Mouse (Mus musculus) thymus, adult 2 months (tissue): ENCODE results near the gene Tshz2. TPM values are rescaled to one million over a fixed set of nuclear protein-coding genes. Genes with fewer than 3 reads are reported as not detected.
A peak's percentile ranks its signal among the peaks of the same experiment; 100 is the strongest.
"Not testable (repeated sequence)": the region's sequence is repeated elsewhere in the genome, so short reads cannot be mapped to it uniquely, and the experiment has no call there.

Experiments used
- DNase-seq: peaks from one replicate; pipeline ENCODE4 v3.0.0; 2021
- H3K27ac ChIP-seq: fragments of 200-500 bp; 2 replicates; pipeline ENCODE4 v1.5.1; 2012; ENCODE audit warnings: low read length, control low read depth; ENCODE audit not compliant: control insufficient read depth, insufficient read depth
- H3K27me3 ChIP-seq: fragments of 200-500 bp; 2 replicates; pipeline ENCODE4 v1.6.1; 2012; ENCODE audit warnings: mild to moderate bottlenecking, low read length, moderate library complexity, mixed read lengths; ENCODE audit not compliant: control insufficient read depth, insufficient read depth
- H3K36me3 ChIP-seq: fragments of 200-500 bp; 2 replicates; pipeline ENCODE4 v1.6.1; 2012; ENCODE audit warnings: mild to moderate bottlenecking, low read length, moderate library complexity; ENCODE audit not compliant: control insufficient read depth, insufficient read depth
- H3K4me1 ChIP-seq: fragments of 200-500 bp; replicated peaks from 2 replicates; pipeline ENCODE4 v1.6.1; 2012; ENCODE audit warnings: low read length; ENCODE audit not compliant: control insufficient read depth, insufficient read depth
- H3K4me3 ChIP-seq: fragments of 200-500 bp; 2 replicates; pipeline ENCODE4 v1.5.1; 2012; ENCODE audit warnings: mild to moderate bottlenecking, low read length, control low read depth, moderate library complexity; ENCODE audit not compliant: control insufficient read depth, insufficient read depth
- CTCF ChIP-seq: fragments of 200-500 bp; IDR thresholded peaks from 2 replicates; pipeline ENCODE4 v1.5.1; 2012; ENCODE audit warnings: mild to moderate bottlenecking, control low read depth, low read length, moderate library complexity, borderline replicate concordance; ENCODE audit not compliant: control insufficient read depth, poor library complexity, insufficient read depth; ENCODE audit errors: extremely low read depth
- POLR2A ChIP-seq: fragments of 200-500 bp; IDR thresholded peaks from 2 replicates; pipeline ENCODE4 v1.6.1; 2012; ENCODE audit warnings: mild to moderate bottlenecking, low read length, control low read depth, moderate library complexity; ENCODE audit not compliant: control insufficient read depth, poor library complexity, insufficient read depth; ENCODE audit errors: extremely low read depth
- WGBS: fragments of 180-500 bp; shearing (Covaris S2); methylation state at CpG from one replicate; pipeline ENCODE4 v1.1.7; 2018; 5-methylcytosine and 5-hydroxymethylcytosine counted together
- polyA plus RNA-seq: library from polyadenylated mRNA; depleted of rRNA; stranded (reverse); fragments of >200 nt; gene quantifications from 2 replicates; pipeline ENCODE4 v1.2.3, GENCODE M21; 2012; rRNA removed

Tshz2 gene
- 2.3 and 2.5 TPM in 2 replicates for polyA plus RNA-seq

- Histone ChIP-seq H3K36me3 (no peaks in the 10 kb centered on the region), H3K4me1 (peaks cover 14% of the 10 kb centered on the region), H3K27me3 (no peaks in the 10 kb centered on the region; the same call in 1 of the 2 replicates), H3K27ac (no peak within 1 kb of the TSS), H3K4me3 (peak within 1 kb of the TSS; percentile 38)
- DNase-seq = no peak
- 4% methylated on average over 22 of the region's 22 CpGs for WGBS
- TF ChIP-seq POLR2A = no peak
- no peak for TF ChIP-seq CTCF
These were observed at the start of gene Tshz2 for GRCm38 (mm10) chr2:169632338-169633151. Tshz2 (plus strand) TSS chr2:169633013.

DNA sequence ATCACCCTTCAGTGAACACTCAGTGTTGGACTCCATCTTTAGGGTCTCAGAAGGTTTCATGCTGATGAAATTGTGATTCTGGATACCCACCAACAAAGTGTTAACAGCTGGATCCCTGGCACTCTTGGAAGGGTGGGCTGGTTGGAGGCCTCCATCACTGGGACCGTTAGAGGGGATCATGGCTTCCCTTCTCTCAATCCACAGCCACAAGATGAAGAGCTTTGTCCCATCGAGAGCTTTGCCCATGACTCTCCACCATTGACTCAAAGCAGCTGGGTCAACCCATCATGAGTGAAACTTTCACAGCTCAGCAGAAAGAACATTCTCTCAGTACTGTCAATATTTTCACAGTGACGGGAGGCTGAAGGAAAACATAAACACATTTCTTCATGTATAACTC lies 49.3 kb upstream of the Tshz2 start:
- H3K36me3 ChIP-seq = no peaks in the 10 kb centered on the region
- H3K27ac ChIP-seq = no peak overlapping the region
- H3K27me3 ChIP-seq = no peaks in the 10 kb centered on the region
- H3K4me3 ChIP-seq = no peak overlapping the region
- TF ChIP-seq POLR2A (no peak), CTCF (no peak)
- H3K4me1 ChIP-seq = no peaks in the 10 kb centered on the region
- 95% methylated on average over 3 of the region's 3 CpGs for WGBS
- no peak for DNase-seq

- no peaks in the 10 kb centered on the region for H3K4me1 ChIP-seq
- no peak for TF ChIP-seq POLR2A
- no peak for TF ChIP-seq CTCF
- DNase-seq = no peak
- WGBS = 94% methylated on average over 15 of the region's 15 CpGs
- no peak overlapping the region for H3K4me3 ChIP-seq
- H3K27ac ChIP-seq = no peak overlapping the region
- no peaks in the 10 kb centered on the region for H3K27me3 ChIP-seq
- no peaks in the 10 kb centered on the region for H3K36me3 ChIP-seq
These were observed 47.9 kb upstream of the Tshz2 start for GRCm38 (mm10) chr2:169584745-169585456.

- WGBS = 88% methylated on average over 12 of the region's 12 CpGs
- no peak overlapping the region for H3K4me3 ChIP-seq
These were observed 47.1 kb upstream of the Tshz2 start for GRCm38 (mm10) chr2:169585631-169586285.

DNA sequence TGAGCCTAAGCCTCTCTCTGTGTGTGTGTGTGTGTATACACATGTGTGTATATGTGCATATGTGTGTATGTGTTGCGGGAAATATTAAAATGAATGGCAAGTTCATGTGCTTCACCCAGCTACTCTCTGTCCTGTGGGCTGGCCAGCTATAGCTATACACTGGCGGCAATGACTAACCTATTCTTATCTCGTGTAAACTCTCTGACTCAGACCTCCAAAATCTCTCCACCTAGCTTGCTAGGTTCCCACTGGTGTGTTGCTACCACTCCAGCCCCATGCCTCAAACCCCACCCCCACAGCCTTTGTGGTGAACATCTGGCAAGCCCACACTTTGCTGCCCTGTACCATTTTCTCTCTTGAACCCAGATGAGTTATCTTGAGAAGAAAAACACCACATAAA lies 46.1 kb upstream of the Tshz2 start:
- DNase-seq = no peak
- 64% methylated on average over 3 of the region's 3 CpGs for WGBS
- Histone ChIP-seq H3K27ac (no peak overlapping the region), H3K4me3 (no peak overlapping the region), H3K36me3 (no peaks in the 10 kb centered on the region), H3K4me1 (no peaks in the 10 kb centered on the region), H3K27me3 (no peaks in the 10 kb centered on the region)
- TF ChIP-seq POLR2A (no peak), CTCF (no peak)

More at GRCm38 (mm10) chr2:169585631-169586285, 47.1 kb upstream of the Tshz2 start:
- TF ChIP-seq CTCF (no peak), POLR2A (no peak)
- no peaks in the 10 kb centered on the region for H3K36me3 ChIP-seq
- no peaks in the 10 kb centered on the region for H3K4me1 ChIP-seq
- no peak overlapping the region for H3K27ac ChIP-seq
- H3K27me3 ChIP-seq = no peaks in the 10 kb centered on the region
- DNase-seq = no peak

DNA sequence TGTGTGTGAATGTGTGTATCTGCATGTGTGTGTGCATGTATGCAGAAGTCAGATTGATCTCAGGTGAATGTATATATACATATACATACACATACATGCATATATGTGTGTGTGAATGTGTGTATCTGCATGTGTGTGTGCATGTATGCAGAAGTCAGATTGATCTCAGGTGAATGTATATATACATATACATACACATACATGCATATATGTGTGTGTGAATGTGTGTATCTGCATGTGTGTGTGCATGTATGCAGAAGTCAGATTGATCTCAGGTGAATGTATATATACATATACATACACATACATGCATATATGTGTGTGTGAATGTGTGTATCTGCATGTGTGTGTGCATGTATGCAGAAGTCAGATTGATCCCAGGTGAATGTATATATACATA lies 45.2 kb upstream of the Tshz2 start, which contains the start of gene Gm11011:
Gene Gm11011, minus strand, starts transcription at position 101 of the 400 bp plus-strand sequence.
- not testable (repeated sequence) for DNase-seq, H3K4me1 ChIP-seq, H3K27me3 ChIP-seq, H3K36me3 ChIP-seq, H3K4me3 ChIP-seq, H3K27ac ChIP-seq

DNA sequence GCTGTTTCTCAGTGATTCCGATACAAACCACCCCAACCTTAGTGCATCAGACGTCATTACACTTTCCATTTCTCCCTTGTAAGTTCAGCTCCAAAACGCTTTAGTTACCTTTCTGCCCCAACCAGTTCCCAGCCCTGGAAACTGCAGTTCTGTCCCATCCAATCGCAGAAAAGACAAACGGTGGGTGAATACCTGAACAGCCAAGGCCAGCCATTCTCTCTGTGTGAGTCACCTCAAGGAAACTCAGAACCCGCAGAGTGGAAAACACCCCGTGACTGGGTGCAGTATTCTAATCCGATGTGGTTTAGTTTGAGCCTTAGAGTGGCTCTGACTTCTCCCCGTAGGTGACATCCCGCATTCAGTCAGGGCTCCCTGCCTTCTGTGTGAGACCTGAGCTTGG lies 43.1 kb upstream of the Tshz2 start:
- H3K27me3 ChIP-seq = no peaks in the 10 kb centered on the region
- TF ChIP-seq CTCF = no peak
- TF ChIP-seq POLR2A = no peak
- no peak overlapping the region for H3K4me3 ChIP-seq
- no peaks in the 10 kb centered on the region for H3K4me1 ChIP-seq
- 95% methylated on average over 10 of the region's 10 CpGs for WGBS
- no peak overlapping the region for H3K27ac ChIP-seq
- H3K36me3 ChIP-seq = no peaks in the 10 kb centered on the region
- no peak for DNase-seq
